Mouse (Mus musculus): Measurements from ENCODE around the gene Rtn4. TPM values are rescaled to one million over a fixed set of nuclear protein-coding genes. Genes with fewer than 3 reads are reported as not detected.

The Rtn4 gene
- polyA plus RNA-seq, 1 experiment from 2014 or later: 102 TPM

DNA sequence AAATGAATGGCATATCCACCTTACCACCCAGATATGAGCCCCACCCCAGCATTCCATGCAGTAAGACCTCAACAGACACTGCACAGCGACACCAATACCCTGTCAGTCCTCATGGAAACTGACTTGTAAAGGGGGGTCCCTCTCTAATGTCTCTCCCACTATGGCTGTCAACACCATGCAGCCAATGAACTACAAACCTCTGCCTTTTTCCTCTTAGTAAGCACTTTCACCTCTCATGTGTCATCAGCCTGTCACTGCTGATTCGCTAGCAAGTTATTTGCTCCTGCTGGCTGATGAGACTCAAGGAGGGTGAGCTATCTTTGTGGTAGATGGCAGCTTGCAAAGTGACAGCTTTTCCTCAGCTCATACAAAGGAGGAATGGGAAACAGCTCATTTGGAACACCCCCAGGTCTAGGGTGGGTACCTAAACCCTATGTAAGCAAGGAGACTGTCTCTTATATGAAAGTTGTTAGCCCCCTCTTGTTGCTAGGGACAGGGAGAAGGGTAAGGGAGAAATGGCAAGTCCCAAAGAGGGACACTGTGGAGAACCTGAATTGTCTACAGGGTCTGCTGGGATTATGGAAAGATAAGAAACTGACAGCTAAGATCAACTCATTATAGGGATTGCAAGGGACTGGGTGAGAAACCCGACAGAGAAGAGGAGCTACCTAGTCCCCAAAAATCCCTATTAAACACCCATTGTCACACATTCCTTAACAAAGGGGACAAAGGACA is 78.1 kb downstream of the Rtn4 start:
- Histone ChIP-seq H3K36me3 (ENCODE audit: poor library complexity, severe bottlenecking) (no peaks in the 10 kb centered on the region), H3K4me1 (peaks cover 7% of the 10 kb centered on the region), H3K27ac (no peak overlapping the region), H3K27me3 (no peaks in the 10 kb centered on the region; the same call in 1 of the 2 replicates), H3K4me3 (no peak overlapping the region), H3K4me2 (no peak overlapping the region), H3K9me3 (replicated peaks) (no peaks in the 10 kb centered on the region), H3K9ac (no peak overlapping the region)
- 65% methylated on average over 3 of the region's 3 CpGs for WGBS
- no peak for ATAC-seq

DNA sequence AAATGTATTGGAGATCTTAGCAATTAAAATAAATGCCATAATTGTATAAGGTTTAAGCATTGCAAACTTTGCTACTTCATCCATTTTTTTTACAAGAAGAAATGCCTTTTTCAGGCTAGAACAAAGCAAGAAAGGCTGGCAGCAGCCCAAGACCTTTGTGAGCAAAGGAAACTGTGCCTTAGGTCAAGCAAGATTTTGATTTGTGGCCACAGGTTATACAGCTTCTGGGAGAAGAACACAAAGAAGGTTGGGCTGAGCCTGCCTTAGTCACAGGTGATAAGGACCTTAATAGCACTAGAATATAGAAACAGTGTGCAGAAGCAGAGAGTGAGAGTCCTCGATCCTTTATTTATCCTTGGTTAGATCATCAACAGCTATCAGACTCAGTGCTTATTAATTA is 79.5 kb downstream of the Rtn4 start:
- no peak for ATAC-seq
- H3K9ac ChIP-seq: no peak overlapping the region
- no peaks in the 10 kb centered on the region for H3K36me3 ChIP-seq (ENCODE audit: poor library complexity, severe bottlenecking)
- WGBS: 80% methylated on average over 1 of the region's 1 CpGs
- H3K27me3 ChIP-seq: no peaks in the 10 kb centered on the region; the same call in 1 of the 2 replicates
- H3K4me2 ChIP-seq: no peak overlapping the region
- H3K4me1 ChIP-seq: peaks cover 7% of the 10 kb centered on the region
- H3K9me3 ChIP-seq (replicated peaks): no peaks in the 10 kb centered on the region
- no peak overlapping the region for H3K4me3 ChIP-seq
- no peak overlapping the region for H3K27ac ChIP-seq

DNA sequence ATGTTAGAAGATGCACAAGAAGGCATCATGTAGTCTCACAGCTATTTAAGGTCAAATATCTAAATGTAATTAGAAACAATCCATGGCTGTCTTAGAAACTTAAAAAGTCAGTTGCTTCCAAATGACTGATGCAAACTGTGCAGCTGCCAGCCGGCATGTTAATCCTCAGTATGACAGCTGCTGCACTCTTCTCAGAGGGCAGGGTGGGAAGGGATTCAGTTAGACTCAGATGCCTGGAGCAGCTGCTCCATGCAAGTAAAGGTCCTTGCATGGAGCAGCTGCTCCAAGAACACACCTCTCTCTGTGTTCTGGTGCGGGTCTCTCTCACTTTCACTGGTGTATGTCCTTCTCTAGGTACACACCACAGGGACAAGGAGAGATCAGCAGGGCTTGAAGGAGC is 81.5 kb downstream of the Rtn4 start:
- Histone ChIP-seq H3K27ac (peak overlapping the region; percentile 49), H3K36me3 (ENCODE audit: poor library complexity, severe bottlenecking) (no peaks in the 10 kb centered on the region), H3K4me1 (peaks cover 7% of the 10 kb centered on the region), H3K9me3 (replicated peaks) (no peaks in the 10 kb centered on the region; the same call in 1 of the 2 replicates), H3K9ac (no peak overlapping the region), H3K27me3 (no peaks in the 10 kb centered on the region; the same call in 1 of the 2 replicates), H3K4me3 (no peak overlapping the region), H3K4me2 (no peak overlapping the region)
- WGBS: 48% methylated on average over 2 of the region's 2 CpGs
- peak; percentile 76 for ATAC-seq

DNA sequence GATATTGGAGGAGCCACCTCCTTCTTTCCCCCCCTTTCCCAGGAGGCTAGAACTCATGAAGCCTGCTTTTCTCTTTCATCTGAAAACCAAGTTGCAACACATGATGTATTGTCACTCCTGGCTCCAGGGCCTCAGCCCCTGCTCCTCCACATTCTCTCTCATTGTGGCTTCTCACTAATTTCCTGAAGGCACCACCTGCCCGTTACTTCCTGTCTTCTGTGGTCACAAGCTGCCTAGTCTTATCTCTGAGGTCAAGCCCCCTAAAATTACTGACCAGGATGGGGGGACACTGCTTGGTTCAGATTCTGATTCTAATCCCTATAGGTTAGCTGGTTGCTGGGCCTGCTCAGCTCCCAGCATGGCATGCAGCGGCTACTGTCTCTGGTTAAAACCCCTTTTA is 82.0 kb downstream of the Rtn4 start:
- H3K36me3 ChIP-seq (ENCODE audit: poor library complexity, severe bottlenecking): no peaks in the 10 kb centered on the region
- no peaks in the 10 kb centered on the region; the same call in 1 of the 2 replicates for H3K9me3 ChIP-seq (replicated peaks)
- ATAC-seq: no peak
- H3K4me1 ChIP-seq: peaks cover 7% of the 10 kb centered on the region
- H3K27me3 ChIP-seq: no peaks in the 10 kb centered on the region; the same call in 1 of the 2 replicates
- no peak overlapping the region for H3K4me2 ChIP-seq
- 68% methylated on average over 2 of the region's 2 CpGs for WGBS
- no peak overlapping the region for H3K9ac ChIP-seq
- no peak overlapping the region for H3K4me3 ChIP-seq
- H3K27ac ChIP-seq: peak overlapping the region; percentile 49

DNA sequence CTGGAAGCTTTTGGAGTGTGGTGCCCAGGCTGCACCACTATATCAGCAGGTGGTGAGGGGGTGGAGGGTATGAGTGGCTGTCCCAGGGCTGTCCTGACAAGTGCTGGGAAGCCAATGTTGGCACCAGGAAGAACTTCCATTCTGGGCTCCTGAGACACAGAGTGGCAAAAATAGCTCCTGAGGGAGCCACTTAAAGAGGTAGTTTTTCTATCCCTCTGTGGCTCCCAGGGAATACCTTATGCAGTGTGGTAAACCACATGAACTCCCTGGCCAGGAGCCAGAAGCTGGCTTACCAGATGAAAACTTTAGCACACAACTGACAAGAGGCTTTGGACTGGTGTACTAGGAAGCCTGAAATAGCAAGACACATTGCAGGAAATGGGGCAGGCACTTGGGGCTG is 85.2 kb downstream of the Rtn4 start:
- no peak overlapping the region for H3K4me2 ChIP-seq
- H3K27me3 ChIP-seq: no peaks in the 10 kb centered on the region
- no peaks in the 10 kb centered on the region for H3K36me3 ChIP-seq (ENCODE audit: poor library complexity, severe bottlenecking)
- no peak for ATAC-seq
- H3K9ac ChIP-seq: no peak overlapping the region
- no peaks in the 10 kb centered on the region; the same call in 1 of the 2 replicates for H3K9me3 ChIP-seq (replicated peaks)
- H3K27ac ChIP-seq: no peak overlapping the region
- no peak overlapping the region for H3K4me3 ChIP-seq
- H3K4me1 ChIP-seq: peaks cover 7% of the 10 kb centered on the region

DNA sequence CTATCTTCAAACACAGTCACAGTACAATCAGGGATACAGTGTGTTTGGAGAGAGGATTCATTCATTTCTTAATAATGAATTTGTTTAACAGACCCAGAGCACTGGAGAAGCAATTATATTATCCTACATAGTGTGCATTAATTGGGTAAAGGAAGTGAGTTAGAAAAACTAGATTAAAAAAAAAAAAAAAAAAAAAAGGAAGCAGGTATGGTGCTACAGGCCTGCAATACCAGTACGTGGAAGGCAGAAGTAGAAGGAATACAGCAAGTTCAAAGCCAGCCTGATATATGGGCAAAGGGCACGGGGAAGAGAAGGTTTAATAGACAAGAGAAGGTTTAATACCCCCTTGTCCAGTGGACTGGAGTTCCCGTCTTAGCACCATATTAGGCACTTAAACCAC is 86.2 kb downstream of the Rtn4 start:
- H3K4me3 ChIP-seq: no peak overlapping the region

DNA sequence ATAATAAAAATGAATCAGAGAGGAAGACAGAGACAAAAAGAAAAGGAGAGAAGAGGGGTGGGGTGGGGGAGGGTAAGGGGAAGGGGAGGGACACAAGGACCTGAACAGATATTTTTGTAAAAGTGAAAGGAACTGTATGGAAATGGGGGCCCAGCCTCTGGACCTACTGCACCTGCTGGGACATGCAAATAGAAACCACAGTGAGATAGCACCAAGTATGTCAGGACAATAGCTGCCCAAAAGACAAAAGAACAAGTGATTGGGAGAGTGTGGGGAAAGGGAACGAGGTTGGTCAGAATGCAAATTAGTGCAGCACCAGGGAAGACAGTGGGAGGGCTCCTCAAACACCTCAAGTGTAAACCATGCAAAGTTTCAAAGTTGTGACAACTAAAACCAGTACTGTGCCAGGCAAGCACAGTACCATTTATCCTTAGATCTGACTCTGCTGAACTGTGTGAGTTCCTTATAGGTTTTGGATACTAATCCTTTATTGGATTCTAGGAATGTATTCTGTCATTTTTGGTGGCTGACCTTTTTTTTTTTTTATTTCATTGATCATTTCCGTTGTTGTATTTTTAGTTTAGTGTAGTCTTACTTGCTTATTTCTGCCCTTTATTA is 86.8 kb downstream of the Rtn4 start:
- no peaks in the 10 kb centered on the region for H3K36me3 ChIP-seq (ENCODE audit: poor library complexity, severe bottlenecking)
- WGBS: 33% methylated on average over 2 of the region's 2 CpGs
- no peak overlapping the region for H3K4me2 ChIP-seq
- H3K4me3 ChIP-seq: no peak overlapping the region
- H3K9ac ChIP-seq: no peak overlapping the region
- no peaks in the 10 kb centered on the region; the same call in 1 of the 2 replicates for H3K9me3 ChIP-seq (replicated peaks)
- ATAC-seq: no peak
- peaks cover 3% of the 10 kb centered on the region for H3K4me1 ChIP-seq
- H3K27ac ChIP-seq: no peak overlapping the region
- no peaks in the 10 kb centered on the region for H3K27me3 ChIP-seq

More for the DNA sequence above, 86.2 kb downstream of the Rtn4 start:
- WGBS: 51% methylated on average over 3 of the region's 3 CpGs
- Histone ChIP-seq H3K36me3 (ENCODE audit: poor library complexity, severe bottlenecking) (no peaks in the 10 kb centered on the region), H3K9ac (no peak overlapping the region), H3K9me3 (replicated peaks) (no peaks in the 10 kb centered on the region; the same call in 1 of the 2 replicates), H3K27me3 (no peaks in the 10 kb centered on the region), H3K27ac (no peak overlapping the region), H3K4me1 (peaks cover 7% of the 10 kb centered on the region), H3K4me2 (no peak overlapping the region)
- ATAC-seq: no peak

DNA sequence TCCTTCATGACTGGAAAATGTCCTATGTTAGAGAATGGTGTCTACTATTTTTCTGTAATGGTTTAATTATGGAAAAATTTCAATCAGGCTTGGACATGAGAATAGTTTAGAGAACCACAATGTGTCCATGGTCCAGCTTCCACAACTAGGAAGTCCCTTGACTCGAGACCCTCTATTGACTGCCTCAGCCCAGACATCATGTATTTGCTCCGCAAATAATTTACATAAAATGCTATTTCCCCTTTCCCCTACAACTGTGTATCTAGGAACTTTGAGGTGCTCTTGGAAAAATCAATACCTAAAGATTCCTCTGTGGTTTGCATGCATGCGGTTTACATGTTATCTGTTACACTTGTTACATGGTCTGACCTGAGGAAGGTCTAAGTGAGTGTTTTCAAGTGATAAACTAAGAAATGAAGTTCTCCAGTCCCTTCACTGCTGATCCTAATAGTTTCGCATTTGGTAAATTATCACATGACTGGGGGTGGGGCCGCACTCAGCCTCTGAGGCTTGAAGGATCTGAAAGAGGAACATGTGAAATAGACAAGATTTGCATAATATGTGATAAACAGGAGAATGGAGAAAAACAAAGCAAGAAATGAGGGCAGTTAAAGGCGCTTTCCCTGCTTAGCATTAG is 94.0 kb downstream of the Rtn4 start:
- no peak overlapping the region for H3K27ac ChIP-seq
- no peak overlapping the region for H3K4me3 ChIP-seq
- H3K9ac ChIP-seq: no peak overlapping the region
- no peak for ATAC-seq
- no peaks in the 10 kb centered on the region for H3K36me3 ChIP-seq (ENCODE audit: poor library complexity, severe bottlenecking)
- H3K4me1 ChIP-seq: peaks cover 16% of the 10 kb centered on the region; the same call in 1 of the 2 replicates
- H3K9me3 ChIP-seq (replicated peaks): no peaks in the 10 kb centered on the region
- H3K4me2 ChIP-seq: no peak overlapping the region
- no peaks in the 10 kb centered on the region for H3K27me3 ChIP-seq
- 89% methylated on average over 6 of the region's 6 CpGs for WGBS

DNA sequence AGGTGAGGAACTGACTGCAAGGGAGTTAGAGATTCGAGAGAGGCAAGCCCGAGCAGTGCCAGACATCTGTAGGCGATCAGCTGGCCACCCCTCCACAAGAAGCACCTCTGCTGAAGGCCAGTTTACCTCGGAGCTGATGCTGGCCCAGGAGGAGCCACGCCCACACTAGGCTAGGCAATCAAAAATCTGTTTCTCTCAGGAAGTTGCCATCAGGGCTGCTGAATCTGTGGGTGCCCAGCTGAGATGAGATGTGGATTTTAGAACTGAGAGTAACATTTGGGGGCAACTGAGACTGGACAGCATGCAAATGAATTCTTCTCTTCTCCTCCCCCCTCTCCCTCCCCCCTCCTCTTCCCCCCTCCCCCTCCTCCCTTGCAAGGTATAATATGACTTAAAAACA is 94.7 kb downstream of the Rtn4 start:
- Histone ChIP-seq H3K4me2 (no peak overlapping the region), H3K36me3 (ENCODE audit: poor library complexity, severe bottlenecking) (no peaks in the 10 kb centered on the region), H3K4me3 (no peak overlapping the region), H3K9ac (no peak overlapping the region), H3K4me1 (peaks cover 16% of the 10 kb centered on the region; the same call in 1 of the 2 replicates), H3K27me3 (no peaks in the 10 kb centered on the region), H3K9me3 (replicated peaks) (no peaks in the 10 kb centered on the region), H3K27ac (no peak overlapping the region)
- WGBS: 26% methylated on average over 5 of the region's 5 CpGs
- ATAC-seq: no peak

DNA sequence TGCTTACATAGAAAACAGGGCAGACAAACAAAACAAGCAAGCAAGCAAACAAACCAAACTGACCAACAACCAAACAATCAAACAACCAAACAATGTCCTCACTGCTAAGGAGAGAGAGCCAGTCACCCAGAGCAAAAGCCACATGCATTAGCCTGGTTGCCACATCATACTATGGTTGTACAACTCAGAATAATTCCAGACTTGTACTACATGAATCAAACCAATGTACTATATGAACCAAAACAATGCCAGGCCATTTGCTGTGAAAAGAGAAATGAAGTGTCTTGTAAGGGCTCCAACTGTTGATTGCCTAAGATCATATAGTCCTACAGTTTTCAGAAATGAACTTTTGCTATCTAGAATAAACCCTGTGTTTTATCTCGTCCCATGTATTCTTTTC is 95.8 kb downstream of the Rtn4 start:
- Histone ChIP-seq H3K4me2 (no peak overlapping the region), H3K9ac (no peak overlapping the region), H3K27ac (peak overlapping the region; percentile 32; the same call in 1 of the 2 replicates), H3K36me3 (ENCODE audit: poor library complexity, severe bottlenecking) (no peaks in the 10 kb centered on the region), H3K4me3 (no peak overlapping the region), H3K9me3 (replicated peaks) (no peaks in the 10 kb centered on the region), H3K27me3 (no peaks in the 10 kb centered on the region), H3K4me1 (peaks cover 16% of the 10 kb centered on the region; the same call in 1 of the 2 replicates)
- peak; percentile 36 for ATAC-seq
- 32% methylated on average over 1 of the region's 1 CpGs for WGBS

DNA sequence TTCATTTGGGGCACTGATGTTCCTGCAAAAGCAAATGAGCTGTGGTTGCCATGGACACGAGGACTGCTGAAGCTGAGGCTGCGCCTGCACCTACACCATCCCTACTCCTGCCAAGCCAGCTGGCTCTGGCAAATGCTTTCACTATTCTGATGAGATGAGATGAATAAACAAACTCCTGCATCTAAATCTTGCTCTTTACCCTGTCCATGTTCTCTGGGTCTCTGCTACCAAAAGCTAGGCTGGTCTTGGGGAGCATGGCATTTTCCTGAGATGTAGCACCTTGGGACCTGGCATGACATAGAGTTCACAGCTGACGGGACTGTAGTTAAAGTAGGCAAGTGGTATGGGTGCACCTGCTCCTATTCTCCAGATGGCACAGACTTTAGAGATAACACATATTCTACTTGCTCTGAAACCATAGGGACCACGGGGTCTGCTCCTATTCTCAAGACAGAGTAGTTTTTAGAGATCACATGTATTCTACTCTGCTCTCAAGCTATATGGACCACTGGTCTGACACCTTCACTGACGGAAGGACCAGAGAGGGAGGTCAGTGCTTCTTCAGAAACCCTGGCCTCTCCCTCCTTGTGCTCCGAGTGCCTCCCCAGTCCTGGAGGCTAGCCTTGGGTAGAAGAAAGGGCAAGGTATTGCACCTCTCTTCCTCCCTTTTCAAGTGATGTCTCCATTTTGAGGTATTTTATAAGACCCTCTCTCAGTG is 96.3 kb downstream of the Rtn4 start:
- Histone ChIP-seq H3K9ac (no peak overlapping the region), H3K4me1 (peaks cover 16% of the 10 kb centered on the region; the same call in 1 of the 2 replicates), H3K36me3 (ENCODE audit: poor library complexity, severe bottlenecking) (no peaks in the 10 kb centered on the region), H3K4me3 (no peak overlapping the region), H3K27me3 (no peaks in the 10 kb centered on the region), H3K9me3 (replicated peaks) (no peaks in the 10 kb centered on the region), H3K4me2 (no peak overlapping the region), H3K27ac (peak overlapping the region; percentile 62)
- ATAC-seq: peak; percentile 94
- 61% methylated on average over 6 of the region's 6 CpGs for WGBS

DNA sequence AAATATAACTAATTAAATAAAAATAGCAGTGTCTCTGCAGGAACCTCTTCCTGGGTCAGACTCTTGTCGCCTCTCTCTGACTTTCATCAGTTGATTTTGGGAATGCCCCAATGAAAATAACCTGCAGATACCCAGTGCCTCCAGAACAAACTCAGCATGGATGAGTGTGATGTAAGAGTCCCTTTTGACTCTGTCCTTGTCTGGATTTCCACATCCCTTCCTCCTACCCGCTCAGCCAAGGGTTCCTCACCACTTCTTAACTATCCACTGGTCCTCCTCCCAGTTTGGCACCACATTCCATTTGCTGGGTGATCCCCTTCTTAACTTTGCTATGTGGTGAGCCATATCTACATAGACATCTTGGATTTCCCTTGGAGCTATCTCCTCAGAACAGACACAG is 98.0 kb downstream of the Rtn4 start:
- H3K27ac ChIP-seq: no peak overlapping the region
- H3K4me3 ChIP-seq: no peak overlapping the region
- H3K9me3 ChIP-seq (replicated peaks): no peaks in the 10 kb centered on the region
- peaks cover 16% of the 10 kb centered on the region; the same call in 1 of the 2 replicates for H3K4me1 ChIP-seq
- H3K4me2 ChIP-seq: no peak overlapping the region
- no peak for ATAC-seq
- 96% methylated on average over 2 of the region's 2 CpGs for WGBS
- H3K27me3 ChIP-seq: no peaks in the 10 kb centered on the region
- H3K36me3 ChIP-seq (ENCODE audit: poor library complexity, severe bottlenecking): no peaks in the 10 kb centered on the region
- no peak overlapping the region for H3K9ac ChIP-seq

Data from forebrain, embryonic 13.5 days (tissue).